Mouse (Mus musculus): ENCODE results near the gene Gars. TPM values are rescaled to one million over a fixed set of nuclear protein-coding genes. Genes with fewer than 3 reads are reported as not detected.

The Gars gene
- polyA plus RNA-seq, 1 experiment, result 40.1 TPM

DNA sequence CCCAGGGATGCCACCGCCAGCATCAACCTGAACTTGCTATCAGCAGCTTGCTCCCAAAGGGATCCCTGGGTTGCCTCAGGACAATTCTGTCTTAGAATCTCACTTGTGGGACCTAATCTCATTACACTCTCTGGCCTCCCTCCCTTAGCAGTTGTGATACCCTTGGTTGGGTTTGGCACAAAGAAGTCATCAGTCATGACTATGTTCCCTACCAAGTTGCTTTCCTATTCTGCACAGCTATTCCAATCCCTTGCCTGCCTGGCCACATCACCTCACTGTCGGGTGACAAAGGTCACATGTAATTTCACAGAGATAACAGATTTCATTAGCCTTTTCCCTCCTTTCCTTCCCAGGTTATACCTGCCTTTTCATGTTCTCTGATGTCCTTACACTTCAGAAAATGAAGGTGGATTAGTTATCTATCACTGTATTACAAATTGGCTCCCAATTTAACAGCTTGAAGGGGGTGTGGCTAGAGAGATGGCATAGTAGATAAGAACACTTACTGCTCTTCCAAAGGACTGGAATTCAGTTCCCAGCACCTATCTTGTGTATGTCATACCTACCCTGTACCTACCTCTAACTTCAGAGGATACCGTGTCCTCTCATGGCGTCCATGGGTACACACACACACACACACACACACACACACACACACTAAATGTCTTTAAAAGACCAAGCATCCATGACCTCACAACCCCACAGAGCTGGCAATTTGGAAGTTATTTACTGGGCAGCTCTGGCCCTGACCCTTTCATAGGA lies 27.3 kb upstream of the Gars start:
- H3K4me3 ChIP-seq (ENCODE audit: control insufficient read depth, insufficient read depth, low read length), result no peak overlapping the region
- H3K4me1 ChIP-seq (replicated peaks; ENCODE audit: control insufficient read depth, insufficient read depth, low read length), result no peaks in the 10 kb centered on the region
- H3K27ac ChIP-seq (ENCODE audit: control insufficient read depth, insufficient read depth, low read length), result no peak overlapping the region
- H3K27me3 ChIP-seq (ENCODE audit: control insufficient read depth, insufficient read depth, low read length), result no peaks in the 10 kb centered on the region
- H3K36me3 ChIP-seq (ENCODE audit: control insufficient read depth, insufficient read depth, low read length), result no peaks in the 10 kb centered on the region
- DNase-seq, result no peak
- 94% methylated on average over 4 of the region's 4 CpGs for whole genome bisulfite sequencing
- TF ChIP-seq POLR2A (IDR thresholded peaks at IDR 0.05; ENCODE audit: control insufficient read depth, extremely low read depth, insufficient read depth, low read length, poor library complexity) (no peak), CTCF (IDR thresholded peaks at IDR 0.05; ENCODE audit: borderline replicate concordance, control insufficient read depth, extremely low read depth, insufficient read depth, low read length, poor library complexity) (no peak)

DNA sequence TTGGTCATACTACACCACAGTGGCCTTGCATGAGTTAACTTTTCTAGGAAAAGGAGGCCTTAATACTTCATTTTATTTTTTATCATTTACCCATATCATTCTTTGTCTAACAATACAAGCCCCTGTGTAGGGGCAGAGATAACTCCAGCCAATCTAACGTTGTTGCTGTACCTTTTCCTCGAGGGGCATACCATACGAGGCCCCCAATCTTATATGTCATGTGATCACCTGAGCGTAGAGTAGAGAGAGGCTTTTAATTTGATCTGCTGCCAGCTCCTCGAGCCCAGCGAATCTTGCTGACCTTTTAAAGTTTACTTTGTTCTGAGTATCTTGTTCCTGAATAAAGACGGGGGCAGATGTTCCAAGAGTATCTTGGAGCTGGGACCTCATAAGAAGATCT lies 25.3 kb upstream of the Gars start:
- H3K27me3 ChIP-seq (ENCODE audit: control insufficient read depth, insufficient read depth, low read length), result no peaks in the 10 kb centered on the region
- no peak overlapping the region for H3K4me3 ChIP-seq (ENCODE audit: control insufficient read depth, insufficient read depth, low read length)
- no peaks in the 10 kb centered on the region for H3K36me3 ChIP-seq (ENCODE audit: control insufficient read depth, insufficient read depth, low read length)
- 0 out of 2 replicates have a peak, but pooled peaks cover 6% of the 10 kb centered on the region for H3K4me1 ChIP-seq (replicated peaks; ENCODE audit: control insufficient read depth, insufficient read depth, low read length)
- no peak overlapping the region for H3K27ac ChIP-seq (ENCODE audit: control insufficient read depth, insufficient read depth, low read length)
- no peak for DNase-seq
- no peak for TF ChIP-seq CTCF (IDR thresholded peaks at IDR 0.05; ENCODE audit: borderline replicate concordance, control insufficient read depth, extremely low read depth, insufficient read depth, low read length, poor library complexity)
- no peak for TF ChIP-seq POLR2A (IDR thresholded peaks at IDR 0.05; ENCODE audit: control insufficient read depth, extremely low read depth, insufficient read depth, low read length, poor library complexity)
- 91% methylated on average over 7 of the region's 7 CpGs for WGBS

DNA sequence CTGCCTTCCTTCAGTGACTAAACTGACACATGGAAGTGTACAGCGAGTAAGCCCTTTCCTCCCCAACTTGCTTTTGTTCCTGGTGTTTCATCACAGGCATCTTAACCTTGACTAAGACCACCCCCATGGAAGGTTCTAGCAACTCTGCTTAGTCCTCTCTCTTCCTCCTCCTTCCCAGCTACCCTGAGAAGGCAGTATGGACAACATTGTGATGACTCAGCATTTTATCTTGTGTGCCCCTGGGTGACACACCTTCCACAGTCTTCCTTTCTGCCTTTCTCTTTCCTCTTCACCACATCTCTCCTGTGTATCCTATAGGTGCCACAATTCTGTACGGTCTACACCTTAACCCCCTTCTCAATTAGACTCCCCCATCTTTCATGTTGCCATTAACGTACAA lies 23.6 kb upstream of the Gars start:
- 95% methylated on average over 3 of the region's 3 CpGs for WGBS
- 0 out of 2 replicates have a peak, but pooled peaks cover 6% of the 10 kb centered on the region for H3K4me1 ChIP-seq (replicated peaks; ENCODE audit: control insufficient read depth, insufficient read depth, low read length)
- H3K27me3 ChIP-seq (ENCODE audit: control insufficient read depth, insufficient read depth, low read length), result no peaks in the 10 kb centered on the region
- H3K36me3 ChIP-seq (ENCODE audit: control insufficient read depth, insufficient read depth, low read length), result no peaks in the 10 kb centered on the region
- TF ChIP-seq POLR2A (IDR thresholded peaks at IDR 0.05; ENCODE audit: control insufficient read depth, extremely low read depth, insufficient read depth, low read length, poor library complexity) (no peak), CTCF (IDR thresholded peaks at IDR 0.05; ENCODE audit: borderline replicate concordance, control insufficient read depth, extremely low read depth, insufficient read depth, low read length, poor library complexity) (no peak)
- H3K4me3 ChIP-seq (ENCODE audit: control insufficient read depth, insufficient read depth, low read length), result no peak overlapping the region
- DNase-seq, result no peak
- H3K27ac ChIP-seq (ENCODE audit: control insufficient read depth, insufficient read depth, low read length), result no peak overlapping the region

DNA sequence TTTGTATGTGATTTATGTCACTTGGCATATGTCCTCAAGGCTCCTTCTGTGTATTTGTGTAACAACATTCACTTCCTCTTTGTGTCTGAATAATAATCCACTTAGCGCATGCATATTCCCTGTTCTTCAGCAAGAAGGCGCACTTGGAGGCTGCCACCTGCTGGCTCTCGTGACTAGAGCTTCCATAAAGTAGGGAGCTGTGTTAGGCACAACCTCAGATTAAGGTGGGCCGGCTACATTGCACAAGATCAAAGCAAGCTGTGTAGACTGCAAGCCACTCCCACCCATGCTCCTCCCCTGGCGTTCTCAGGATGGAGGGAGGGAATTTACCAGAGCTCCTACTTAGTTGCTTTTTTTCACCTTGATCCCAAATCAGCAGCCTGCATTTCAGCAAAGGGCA lies 21.6 kb upstream of the Gars start:
- H3K27me3 ChIP-seq (ENCODE audit: control insufficient read depth, insufficient read depth, low read length), result no peaks in the 10 kb centered on the region
- H3K36me3 ChIP-seq (ENCODE audit: control insufficient read depth, insufficient read depth, low read length), result no peaks in the 10 kb centered on the region
- peak; percentile 48 for DNase-seq
- WGBS, result 7% methylated on average over 5 of the region's 5 CpGs
- no peak for TF ChIP-seq CTCF (IDR thresholded peaks at IDR 0.05; ENCODE audit: borderline replicate concordance, control insufficient read depth, extremely low read depth, insufficient read depth, low read length, poor library complexity)
- TF ChIP-seq POLR2A (IDR thresholded peaks at IDR 0.05; ENCODE audit: control insufficient read depth, extremely low read depth, insufficient read depth, low read length, poor library complexity), result no peak
- 0 out of 2 replicates have a peak, but pooled peaks cover 6% of the 10 kb centered on the region for H3K4me1 ChIP-seq (replicated peaks; ENCODE audit: control insufficient read depth, insufficient read depth, low read length)
- H3K4me3 ChIP-seq (ENCODE audit: control insufficient read depth, insufficient read depth, low read length), result no peak overlapping the region
- H3K27ac ChIP-seq (ENCODE audit: control insufficient read depth, insufficient read depth, low read length), result no peak overlapping the region

DNA sequence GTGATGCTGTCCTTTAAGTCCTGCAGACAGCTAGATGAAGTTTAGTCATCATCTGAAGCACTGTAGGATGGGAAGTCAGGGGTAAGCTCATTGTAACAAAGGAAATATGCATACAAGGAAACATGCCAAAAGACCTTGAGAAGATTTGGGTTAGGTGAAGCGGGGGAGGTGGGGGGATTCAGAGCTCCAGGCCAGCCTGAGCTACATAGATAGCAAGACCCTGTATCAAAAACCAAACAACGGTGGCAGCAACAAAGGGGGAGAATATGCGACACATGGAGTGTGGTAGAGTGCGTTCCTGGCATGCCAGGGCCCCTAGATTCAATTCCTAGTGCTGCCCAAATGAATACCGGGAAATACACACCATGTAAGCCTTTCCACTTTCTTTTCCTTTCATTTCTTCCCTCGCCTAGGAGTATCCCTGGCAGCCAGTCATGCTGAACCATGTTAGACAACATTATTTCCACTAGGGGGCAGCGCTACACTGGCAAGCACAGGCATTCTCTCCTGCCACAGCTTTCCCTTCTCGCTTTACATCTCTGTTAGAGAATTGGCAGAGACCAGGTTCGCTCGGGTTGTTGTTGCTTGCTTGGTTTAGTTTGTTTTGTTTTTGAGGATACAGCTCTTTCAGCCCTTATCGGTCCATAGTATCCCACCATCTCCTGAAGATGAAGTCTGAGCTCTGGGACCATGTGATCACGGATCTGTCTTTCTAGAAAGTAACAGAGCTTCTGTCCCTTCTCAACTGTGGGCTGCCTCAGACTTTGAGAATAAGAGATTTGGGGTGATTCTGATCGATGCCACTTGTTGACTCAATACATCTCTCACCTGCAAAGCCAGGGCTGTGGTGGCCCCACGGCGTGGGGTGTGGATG lies 20.9 kb upstream of the Gars start:
- peak; percentile 48 for DNase-seq
- no peaks in the 10 kb centered on the region for H3K36me3 ChIP-seq (ENCODE audit: control insufficient read depth, insufficient read depth, low read length)
- H3K4me1 ChIP-seq (replicated peaks; ENCODE audit: control insufficient read depth, insufficient read depth, low read length), result 0 out of 2 replicates have a peak, but pooled peaks cover 6% of the 10 kb centered on the region
- H3K27me3 ChIP-seq (ENCODE audit: control insufficient read depth, insufficient read depth, low read length), result no peaks in the 10 kb centered on the region
- no peak overlapping the region for H3K4me3 ChIP-seq (ENCODE audit: control insufficient read depth, insufficient read depth, low read length)
- no peak overlapping the region for H3K27ac ChIP-seq (ENCODE audit: control insufficient read depth, insufficient read depth, low read length)
- TF ChIP-seq CTCF (IDR thresholded peaks at IDR 0.05; ENCODE audit: borderline replicate concordance, control insufficient read depth, extremely low read depth, insufficient read depth, low read length, poor library complexity) (no peak), POLR2A (IDR thresholded peaks at IDR 0.05; ENCODE audit: control insufficient read depth, extremely low read depth, insufficient read depth, low read length, poor library complexity) (no peak)
- WGBS, result 28% methylated on average over 15 of the region's 15 CpGs

DNA sequence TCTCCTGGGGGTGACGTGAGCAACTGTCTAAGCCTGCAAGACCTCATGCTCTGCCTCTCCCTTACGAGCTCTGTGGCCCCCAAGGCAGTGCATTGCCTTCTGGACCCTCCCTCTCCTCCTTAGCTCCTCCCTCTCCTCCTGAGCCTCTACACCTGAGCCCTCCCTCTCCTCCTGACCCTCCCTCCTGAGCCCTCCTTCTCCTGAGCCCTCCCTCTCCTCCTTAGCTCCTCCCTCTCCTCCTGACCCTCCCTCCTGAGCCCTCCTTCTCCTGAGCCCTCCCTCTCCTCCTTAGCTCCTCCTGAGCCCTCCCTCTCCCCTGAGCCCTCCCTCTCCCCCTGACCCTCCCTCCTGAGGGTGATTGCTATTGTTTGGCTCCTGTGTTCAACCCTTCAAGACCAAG lies 19.4 kb upstream of the Gars start:
- DNase-seq, result no peak
- WGBS, result 90% methylated on average over 2 of the region's 2 CpGs
- no peak overlapping the region for H3K4me3 ChIP-seq (ENCODE audit: control insufficient read depth, insufficient read depth, low read length)
- no peaks in the 10 kb centered on the region for H3K36me3 ChIP-seq (ENCODE audit: control insufficient read depth, insufficient read depth, low read length)
- H3K27ac ChIP-seq (ENCODE audit: control insufficient read depth, insufficient read depth, low read length), result no peak overlapping the region
- 0 out of 2 replicates have a peak, but pooled peaks cover 6% of the 10 kb centered on the region for H3K4me1 ChIP-seq (replicated peaks; ENCODE audit: control insufficient read depth, insufficient read depth, low read length)
- TF ChIP-seq CTCF (IDR thresholded peaks at IDR 0.05; ENCODE audit: borderline replicate concordance, control insufficient read depth, extremely low read depth, insufficient read depth, low read length, poor library complexity) (no peak), POLR2A (IDR thresholded peaks at IDR 0.05; ENCODE audit: control insufficient read depth, extremely low read depth, insufficient read depth, low read length, poor library complexity) (no peak)
- no peaks in the 10 kb centered on the region for H3K27me3 ChIP-seq (ENCODE audit: control insufficient read depth, insufficient read depth, low read length)
